Mouse (Mus musculus): ENCODE results near the gene Dnajc17.

- TF ChIP-seq POLR2A (IDR thresholded peaks at IDR 0.05; ENCODE audit: control insufficient read depth in 1 of 2, insufficient read depth in 1 of 2, low read depth in 1 of 2, low read length in 2 of 2, poor library complexity in 1 of 2) (no peak), CTCF (IDR thresholded peaks at IDR 0.05 in 2 of 3, conservative IDR thresholded peaks at IDR 0.05 in 1 of 3; ENCODE audit: control insufficient read depth in 1 of 3, insufficient read depth in 1 of 3, low read depth in 2 of 3, low read length in 3 of 3, poor library complexity in 1 of 3, severe bottlenecking in 1 of 3) (no peak), GATA1 (IDR thresholded peaks at IDR 0.05; ENCODE audit: low read depth, low read length) (no peak), EP300 (IDR thresholded peaks at IDR 0.05; ENCODE audit: low read depth in 1 of 2, low read length in 2 of 2) (no peak), ZMIZ1 (IDR thresholded peaks at IDR 0.05; ENCODE audit: low read depth, low read length) (no peak), SMC3 (IDR thresholded peaks at IDR 0.05; ENCODE audit: low read depth, low read length) (no peak), MAZ (IDR thresholded peaks at IDR 0.05; ENCODE audit: low read depth, low read length) (no peak), POLR2AphosphoS5 (IDR thresholded peaks at IDR 0.05; ENCODE audit: borderline replicate concordance, low read depth, low read length) (no peak), NELFE (IDR thresholded peaks at IDR 0.05; ENCODE audit: low read depth, low read length) (no peak)
Measured at GRCm38 (mm10) chr2:119229775-119230704, 21.4 kb upstream of the Dnajc17 start, which contains the start of gene Ppp1r14d.

Data from MEL (cell line).